Mouse (Mus musculus) midbrain, embryonic 10.5 days (tissue): ENCODE results near the gene 1700012B09Rik. TPM values are rescaled to one million over a fixed set of nuclear protein-coding genes. Genes with fewer than 3 reads are reported as not detected.

ENCODE experiments used
- DNase-seq: peaks from one replicate; pipeline ENCODE4 v3.0.0-alpha.2; 2017; ENCODE audit warnings: low spot score
- H3K27ac ChIP-seq: fragments of 300-500 bp; sonication (generic); replicated peaks from 2 replicates; pipeline ENCODE4 v1.5.1; 2016; ENCODE audit warnings: mild to moderate bottlenecking
- H3K27me3 ChIP-seq: fragments of 300-500 bp; sonication (generic); 2 replicates; pipeline ENCODE4 v1.6.1; 2016; ENCODE audit warnings: low read depth, mild to moderate bottlenecking; ENCODE audit not compliant: poor library complexity, severe bottlenecking
- H3K36me3 ChIP-seq: fragments of 300-500 bp; sonication (generic); 2 replicates; pipeline ENCODE4 v1.6.1; 2016; ENCODE audit warnings: mild to moderate bottlenecking, moderate library complexity
- H3K4me1 ChIP-seq: fragments of 300-500 bp; sonication (generic); 2 replicates; pipeline ENCODE4 v1.6.1; 2016
- H3K4me3 ChIP-seq: fragments of 300-500 bp; sonication (generic); 2 replicates; pipeline ENCODE4 v1.5.1; 2016; ENCODE audit warnings: mild to moderate bottlenecking, moderate library complexity
- H3K9me3 ChIP-seq: fragments of 300-500 bp; sonication (generic); replicated peaks from 2 replicates; pipeline ENCODE4 v1.6.1; 2016; ENCODE audit warnings: mild to moderate bottlenecking
- WGBS: fragments of 180-500 bp; shearing (Covaris S2); methylation state at CpG from one replicate; pipeline ENCODE4 v1.1.7; 2016; 5-methylcytosine and 5-hydroxymethylcytosine counted together
- polyA plus RNA-seq: library from polyadenylated mRNA; unstranded; fragments of >200 nt; fragmentation: Nextera tagmentation; extraction: Ambion mirVana; gene quantifications from 2 replicates; pipeline ENCODE4 v1.2.1, GENCODE M21; 2016

Gene 1700012B09Rik
- polyA plus RNA-seq, 1 experiment from 2014 or later, result 0.38 TPM

GRCm38 (mm10) chr9:14758590-14758989 is 12.2 kb downstream of the 1700012B09Rik start:
- Histone ChIP-seq H3K4me3 (no peak overlapping the region), H3K36me3 (no peaks in the 10 kb centered on the region), H3K27ac (no peak overlapping the region), H3K4me1 (no peaks in the 10 kb centered on the region), H3K9me3 (no peaks in the 10 kb centered on the region), H3K27me3 (peaks cover 3% of the 10 kb centered on the region)
- 86% methylated on average over 7 of the region's 7 CpGs for WGBS
- no peak for DNase-seq

- no peak overlapping the region for H3K27ac ChIP-seq
- 90% methylated on average over 3 of the region's 3 CpGs for WGBS
- H3K4me1 ChIP-seq, result peaks cover 16% of the 10 kb centered on the region
Observed at GRCm38 (mm10) chr9:14754469-14754868, 16.4 kb downstream of the 1700012B09Rik start.

DNA sequence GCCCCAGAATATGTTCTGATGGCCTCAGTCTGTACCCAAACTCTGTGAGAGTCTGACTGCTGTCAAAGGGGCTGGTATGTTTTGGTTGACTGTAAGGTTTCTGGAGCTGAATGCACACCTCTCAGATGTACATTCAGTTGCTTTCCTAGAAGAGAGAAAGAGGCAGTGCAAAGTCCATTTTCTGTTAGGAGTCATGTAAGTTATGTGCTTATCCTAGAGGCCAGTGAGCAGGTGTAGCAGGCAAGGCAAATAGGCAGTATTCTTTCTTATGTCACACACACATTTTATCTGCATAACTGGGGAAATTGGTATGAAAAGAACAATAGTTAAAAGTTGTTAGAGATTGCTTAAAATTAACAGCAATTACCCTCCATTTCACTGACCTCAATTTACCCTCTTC is 16.9 kb downstream of the 1700012B09Rik start:
- peaks cover 48% of the 10 kb centered on the region for H3K27me3 ChIP-seq

More at GRCm38 (mm10) chr9:14754469-14754868, 16.4 kb downstream of the 1700012B09Rik start:
- Histone ChIP-seq H3K9me3 (no peaks in the 10 kb centered on the region), H3K27me3 (peaks cover 42% of the 10 kb centered on the region), H3K4me3 (no peak overlapping the region), H3K36me3 (no peaks in the 10 kb centered on the region)
- DNase-seq, result no peak

GRCm38 (mm10) chr9:14752001-14752522 is 18.8 kb downstream of the 1700012B09Rik start, which contains the start of gene Fut4:
Fut4 (minus strand) TSS chr9:14752393.
- 3% methylated on average over 27 of the region's 28 CpGs for WGBS
- Histone ChIP-seq H3K36me3 (no peaks in the 10 kb centered on the region), H3K27me3 (peaks cover 50% of the 10 kb centered on the region), H3K4me3 (peak within 1 kb of the TSS; percentile 70), H3K27ac (peak within 1 kb of the TSS; percentile 82), H3K9me3 (no peaks in the 10 kb centered on the region), H3K4me1 (peaks cover 16% of the 10 kb centered on the region)
- no peak for DNase-seq

More for the DNA sequence above, 16.9 kb downstream of the 1700012B09Rik start:
- no peak for DNase-seq
- H3K4me3 ChIP-seq, result no peak overlapping the region
- no peaks in the 10 kb centered on the region for H3K9me3 ChIP-seq
- no peaks in the 10 kb centered on the region for H3K36me3 ChIP-seq
- H3K27ac ChIP-seq, result no peak overlapping the region
- peaks cover 16% of the 10 kb centered on the region for H3K4me1 ChIP-seq

GRCm38 (mm10) chr9:14751503-14752000 is 19.3 kb downstream of the 1700012B09Rik start:
- peaks cover 16% of the 10 kb centered on the region for H3K4me1 ChIP-seq
- peak overlapping the region; percentile 70 for H3K4me3 ChIP-seq
- peaks cover 50% of the 10 kb centered on the region for H3K27me3 ChIP-seq
- peak; percentile 57 for DNase-seq
- H3K9me3 ChIP-seq, result no peaks in the 10 kb centered on the region
- peak overlapping the region; percentile 82 for H3K27ac ChIP-seq
- 2% methylated on average over 50 of the region's 50 CpGs for WGBS
- no peaks in the 10 kb centered on the region for H3K36me3 ChIP-seq

DNA sequence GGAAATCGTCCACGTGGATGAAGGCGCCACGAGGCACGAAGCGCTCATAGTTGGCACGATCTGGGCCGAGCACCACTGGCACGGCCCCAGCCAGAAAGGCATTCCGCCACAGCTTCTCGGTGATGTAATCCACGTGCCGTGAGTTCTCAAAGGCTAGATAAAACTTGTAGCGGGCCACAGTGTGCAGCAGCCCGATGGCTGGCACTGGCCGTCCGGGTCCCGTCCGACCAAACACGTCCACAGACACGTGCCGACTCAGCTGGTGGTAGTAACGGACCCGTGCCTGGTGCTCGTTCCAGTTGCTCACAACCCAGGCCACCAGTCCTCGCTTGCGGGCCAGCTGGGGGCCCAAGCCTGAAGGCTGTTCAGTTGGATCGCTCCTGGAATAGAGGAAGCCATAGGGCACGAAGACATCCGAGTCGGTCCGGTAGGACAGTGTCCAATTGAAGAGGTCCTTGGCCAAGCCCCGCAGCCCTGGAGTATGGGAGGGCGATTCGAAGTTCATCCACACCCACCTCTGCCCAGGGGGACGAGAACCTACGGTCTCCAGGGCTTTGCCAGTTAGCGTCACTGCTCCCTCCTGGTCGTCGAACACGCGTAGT is 19.8 kb downstream of the 1700012B09Rik start:
- Histone ChIP-seq H3K4me3 (peak overlapping the region; percentile 70), H3K4me1 (peaks cover 16% of the 10 kb centered on the region), H3K9me3 (no peaks in the 10 kb centered on the region), H3K36me3 (no peaks in the 10 kb centered on the region), H3K27ac (peak overlapping the region; percentile 82), H3K27me3 (peaks cover 50% of the 10 kb centered on the region)
- DNase-seq, result no peak
- 60% methylated on average over 42 of the region's 42 CpGs for whole genome bisulfite sequencing

DNA sequence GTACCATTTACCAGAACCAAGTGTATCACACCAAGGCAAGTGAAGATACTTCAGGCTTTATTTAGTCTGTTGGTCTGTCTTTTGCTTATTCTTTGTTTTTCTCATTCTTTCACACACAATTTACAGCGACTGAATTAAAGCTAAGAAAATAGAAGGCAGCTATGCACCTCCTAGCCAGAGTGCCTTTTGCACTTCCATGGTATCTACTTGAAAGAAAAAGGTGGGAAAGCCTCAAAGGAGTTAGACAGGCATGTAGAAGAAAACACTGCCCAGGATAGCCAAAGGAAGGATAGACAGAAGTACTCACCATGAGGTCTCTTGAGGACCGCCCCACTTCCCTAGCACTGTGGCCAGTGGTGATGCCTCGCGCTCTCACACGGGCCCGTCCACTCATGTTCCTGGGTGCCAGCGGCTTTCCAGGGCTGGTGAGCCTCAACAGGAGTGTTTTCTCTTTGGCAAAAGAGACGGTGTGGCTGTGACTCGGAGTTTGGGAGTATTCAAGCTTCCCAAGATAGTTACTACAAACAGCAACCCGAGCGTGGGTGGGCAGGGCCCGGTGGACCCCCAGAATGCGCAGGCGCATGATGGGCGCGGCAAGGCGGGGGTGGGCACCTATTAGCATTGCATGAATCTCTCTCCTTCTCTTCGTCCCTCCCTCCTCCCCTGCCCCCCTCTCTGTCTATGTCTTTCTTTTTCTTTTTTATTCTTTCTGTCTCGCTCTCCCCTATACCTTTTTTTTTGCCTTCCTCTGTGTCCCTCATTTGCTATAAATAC is 30.5 kb downstream of the 1700012B09Rik start, which contains the start of gene Piwil4:
Gene Piwil4 (minus strand): TSS at position 583 of the 774 bp plus-strand sequence.
- no peak for DNase-seq
- no peaks in the 10 kb centered on the region for H3K9me3 ChIP-seq
- 89% methylated on average over 19 of the region's 19 CpGs for WGBS
- H3K4me3 ChIP-seq, result no peak within 1 kb of the TSS
- H3K27ac ChIP-seq, result no peak within 1 kb of the TSS
- H3K36me3 ChIP-seq, result no peaks in the 10 kb centered on the region
- no peaks in the 10 kb centered on the region for H3K27me3 ChIP-seq
- H3K4me1 ChIP-seq, result no peaks in the 10 kb centered on the region

DNA sequence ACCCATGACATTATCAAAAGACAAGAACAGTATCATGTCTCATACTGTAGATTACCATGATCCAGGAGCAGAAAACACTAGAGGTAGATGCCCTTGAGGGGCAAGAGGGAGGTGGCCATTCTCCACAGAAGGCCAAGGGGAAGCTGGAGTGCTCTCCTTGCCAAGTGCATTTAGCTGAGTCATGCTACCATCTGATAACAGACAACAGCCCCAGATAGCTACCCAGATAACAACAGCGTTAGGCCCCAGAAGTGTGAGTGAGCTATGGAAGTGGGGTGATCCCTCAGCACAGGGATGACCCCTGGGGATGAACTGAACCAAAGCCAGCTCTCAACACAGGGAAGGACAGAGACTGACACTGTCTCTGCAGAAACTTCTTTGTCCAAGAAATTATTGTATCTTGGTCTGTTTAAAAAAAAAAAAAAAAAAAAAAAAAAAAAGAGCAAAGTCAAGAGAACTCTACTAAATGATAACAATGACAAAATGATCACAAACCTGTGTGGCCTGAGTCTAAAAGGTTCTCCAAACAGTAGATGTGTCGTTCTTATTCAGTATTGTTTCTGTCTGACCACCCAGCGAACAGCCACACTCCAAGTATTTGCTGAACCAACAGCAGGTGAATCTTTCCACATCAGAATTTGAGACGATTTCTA is 31.2 kb downstream of the 1700012B09Rik start:
- Histone ChIP-seq H3K27ac (no peak overlapping the region), H3K4me3 (no peak overlapping the region), H3K27me3 (no peaks in the 10 kb centered on the region), H3K9me3 (no peaks in the 10 kb centered on the region), H3K4me1 (no peaks in the 10 kb centered on the region), H3K36me3 (no peaks in the 10 kb centered on the region)
- 86% methylated on average over 4 of the region's 4 CpGs for WGBS
- DNase-seq, result no peak

DNA sequence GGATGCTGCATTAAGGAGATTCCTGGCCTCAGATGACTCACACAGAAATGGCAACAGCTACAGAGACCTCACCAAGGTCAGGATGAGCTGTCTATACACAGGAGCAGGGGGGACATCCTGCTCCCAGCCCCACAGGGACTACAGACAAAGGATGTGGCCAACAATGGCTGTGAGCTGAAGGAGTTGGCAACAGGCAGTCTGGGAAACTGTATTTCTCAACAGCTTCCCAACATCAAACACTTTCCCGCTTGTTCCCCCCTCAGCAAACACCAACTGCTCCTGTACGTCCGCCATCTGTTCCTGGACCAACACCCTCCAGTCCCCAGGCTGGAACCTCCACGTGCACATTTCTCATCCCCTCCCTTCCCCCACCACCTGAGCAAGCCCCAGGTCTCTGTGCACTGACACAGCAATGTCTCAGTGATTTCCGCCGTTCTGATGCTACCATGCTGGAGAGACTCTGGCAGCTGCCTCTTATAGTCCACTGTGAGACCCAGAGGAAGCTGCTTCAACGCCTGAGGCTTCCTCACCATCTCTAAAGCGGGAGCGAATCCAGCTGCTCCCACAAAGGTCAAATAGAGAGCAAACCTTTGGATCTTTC is 39.8 kb downstream of the 1700012B09Rik start:
- peak; percentile 15 for DNase-seq
- Histone ChIP-seq H3K36me3 (no peaks in the 10 kb centered on the region), H3K27me3 (peaks cover 12% of the 10 kb centered on the region), H3K9me3 (no peaks in the 10 kb centered on the region), H3K4me3 (no peak overlapping the region), H3K27ac (peak overlapping the region; percentile 33; the same call in 1 of the 2 replicates), H3K4me1 (peaks cover 8% of the 10 kb centered on the region)
- WGBS, result 65% methylated on average over 9 of the region's 9 CpGs

DNA sequence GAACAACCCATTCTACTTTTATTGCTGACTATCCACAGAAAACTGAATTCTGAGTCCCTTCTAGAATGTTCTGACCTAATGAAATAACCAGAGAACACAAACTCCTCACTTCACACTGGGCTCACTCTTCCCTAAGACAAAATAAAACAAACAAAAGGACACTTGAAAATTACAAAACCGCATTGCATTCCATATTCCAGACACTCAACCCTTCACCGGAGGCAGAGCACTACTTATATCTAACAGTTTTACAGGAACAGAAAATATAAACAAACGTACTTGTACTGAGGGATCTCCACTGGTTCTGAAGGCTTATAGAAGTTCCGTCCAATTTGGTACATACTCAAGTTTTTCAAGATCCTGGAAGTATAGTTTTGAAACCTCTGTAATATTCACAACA is 42.5 kb downstream of the 1700012B09Rik start:
- Histone ChIP-seq H3K27me3 (peaks cover 32% of the 10 kb centered on the region), H3K27ac (no peak overlapping the region), H3K9me3 (no peaks in the 10 kb centered on the region), H3K4me1 (peaks cover 12% of the 10 kb centered on the region), H3K4me3 (no peak overlapping the region), H3K36me3 (no peaks in the 10 kb centered on the region)
- no peak for DNase-seq
- WGBS, result 92% methylated on average over 4 of the region's 4 CpGs

DNA sequence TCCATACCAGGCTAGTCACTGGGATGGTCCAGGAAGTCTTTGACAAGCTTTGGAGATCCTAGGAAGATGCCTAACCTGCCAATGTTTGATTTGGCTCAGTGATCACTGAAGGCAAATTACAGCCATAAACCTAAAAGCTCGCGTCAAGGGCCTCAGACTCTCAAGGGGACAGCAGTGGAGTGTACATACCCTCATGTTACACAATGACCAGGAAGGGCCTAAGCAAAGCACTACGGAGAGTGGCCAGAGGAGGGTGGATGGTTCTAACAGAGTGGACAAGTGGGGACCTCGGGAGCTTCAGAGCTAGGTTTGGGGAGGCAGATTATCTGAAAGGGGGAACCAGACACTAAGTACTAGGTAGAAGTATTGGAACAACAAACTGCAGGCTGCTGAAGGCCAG is 44.2 kb downstream of the 1700012B09Rik start:
- peaks cover 42% of the 10 kb centered on the region for H3K27me3 ChIP-seq
- peaks cover 16% of the 10 kb centered on the region for H3K4me1 ChIP-seq
- no peak overlapping the region for H3K27ac ChIP-seq
- no peaks in the 10 kb centered on the region for H3K9me3 ChIP-seq
- no peaks in the 10 kb centered on the region for H3K36me3 ChIP-seq
- no peak overlapping the region for H3K4me3 ChIP-seq
- 91% methylated on average over 4 of the region's 4 CpGs for WGBS
- no peak for DNase-seq

- 87% methylated on average over 6 of the region's 6 CpGs for WGBS
- Histone ChIP-seq H3K4me1 (peaks cover 12% of the 10 kb centered on the region), H3K9me3 (no peaks in the 10 kb centered on the region), H3K27me3 (peaks cover 47% of the 10 kb centered on the region), H3K4me3 (no peak overlapping the region), H3K27ac (no peak overlapping the region), H3K36me3 (no peaks in the 10 kb centered on the region)
- DNase-seq, result no peak
Observed at GRCm38 (mm10) chr9:14726005-14726404, 44.8 kb downstream of the 1700012B09Rik start.
